ENCODE assay signal across 8 mouse cellular contexts in the genomic region with DNA sequence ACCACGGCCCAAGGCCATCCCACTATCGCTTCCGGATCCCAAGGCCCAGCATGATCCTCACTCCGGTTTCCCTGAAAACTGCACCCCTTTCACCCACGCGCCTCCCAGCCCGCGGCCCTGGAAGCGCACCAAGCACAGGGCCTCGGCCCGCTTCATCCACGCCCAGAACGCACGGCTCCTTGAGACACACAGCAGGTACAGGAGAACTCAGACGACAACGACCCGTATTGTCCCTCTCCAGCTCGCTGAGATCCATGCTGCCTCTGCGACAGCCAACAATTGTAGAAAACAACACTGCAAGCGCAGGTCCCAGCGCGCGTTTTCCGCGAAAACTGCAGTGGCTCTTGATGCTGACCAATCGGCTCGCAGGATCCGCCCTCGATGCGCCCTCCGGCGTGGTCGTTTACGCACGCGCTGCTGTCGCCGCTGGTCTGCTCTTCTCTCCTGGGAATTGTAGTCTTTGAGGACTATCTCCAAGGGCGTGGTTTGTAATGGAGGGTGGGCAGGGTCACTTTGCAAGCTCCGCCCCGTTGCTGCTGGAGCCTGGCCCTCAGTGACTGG. TPM values are rescaled to one million over a fixed set of nuclear protein-coding genes. Genes with fewer than 3 reads are reported as not detected.
DNase-seq lines count a peak whose midpoint lies in the region; ATAC-seq lines count a peak whose summit lies in the region.

No protein-coding gene starts in this region.

- peak; percentile 93 for DNase-seq in ovary, adult 18-20 months (ENCODE audit: low spot score)
- no peak for DNase-seq in ovary, postnatal 10 days (ENCODE audit: low spot score)
- peak; percentile 98 for DNase-seq in embryo, embryonic 11 days
- peak; percentile 91 for DNase-seq in gastrocnemius, postnatal 14 days
- peak; percentile 94 to 98 for DNase-seq in left cerebral cortex, postnatal 25 days (ENCODE audit: low spot score in 2 of 2)
- peak; percentile 97 for DNase-seq in mesoderm, embryonic 11.5 days (ENCODE audit: low read depth, low spot score)
- peak; percentile 87 for DNase-seq in spleen, adult 12 weeks (ENCODE audit: low spot score)

- peak; percentile 95 for ATAC-seq in inflammation-experienced regulatory T-cells, adult 6 months

- intact Hi-C loops in gastrocnemius, postnatal 14 days (cut with DNase I; ENCODE audit: low total_unique reads): no loop called here
- intact Hi-C loops in left cerebral cortex, postnatal 25 days (cut with DNase I): loop anchor here (2.0 kb wide), 1 partner anchor 19 kb away; a partner anchor contains a TSS

RNA-seq across cellular contexts. Expression of a gene that starts 3.4 kb away (rescaled TPM):
- total RNA-seq in gastrocnemius, postnatal 14 days (2021): not detected
- polyA plus RNA-seq in inflammation-experienced regulatory T-cells, adult 6 months (2017; shearing (Covaris generic)): not detected
- total RNA-seq in left cerebral cortex, postnatal 25 days (2021): 1 to 10 TPM in 1 of 2 experiments, not detected in 1; 3.5 TPM

RNA-seq across cellular contexts. Expression of a gene that starts 3.6 kb away (rescaled TPM):
- total RNA-seq in gastrocnemius, postnatal 14 days (2021): 100 to 1,000 TPM; 224 to 248 TPM
- 100 to 1,000 TPM; 232 to 340 (median 290) TPM for polyA plus RNA-seq in inflammation-experienced regulatory T-cells, adult 6 months (2017; shearing (Covaris generic))
- total RNA-seq in left cerebral cortex, postnatal 25 days (2021): 100 to 1,000 TPM; 340 to 356 TPM

RNA-seq across cellular contexts. Expression of a gene that starts 3.8 kb away (rescaled TPM):
- total RNA-seq in gastrocnemius, postnatal 14 days (2021): 10 to 100 TPM; 22.6 to 28.4 TPM
- 10 to 100 TPM; 57.0 to 88.9 (median 72.8) TPM for polyA plus RNA-seq in inflammation-experienced regulatory T-cells, adult 6 months (2017; shearing (Covaris generic))
- 10 to 100 TPM; 40.7 to 42.2 TPM for total RNA-seq in left cerebral cortex, postnatal 25 days (2021)

RNA-seq across cellular contexts. Expression of a gene that starts 12.7 kb away (rescaled TPM):
- 1 to 10 TPM; 6.2 to 6.3 TPM for total RNA-seq in gastrocnemius, postnatal 14 days (2021)
- polyA plus RNA-seq in inflammation-experienced regulatory T-cells, adult 6 months (2017; shearing (Covaris generic)): 10 to 100 TPM; 28.1 to 33.6 (median 33.1) TPM
- total RNA-seq in left cerebral cortex, postnatal 25 days (2021): 10 to 100 TPM; 73.3 to 85.1 TPM

RNA-seq across cellular contexts. Expression of a gene that starts 19.0 kb away (rescaled TPM):
- total RNA-seq in gastrocnemius, postnatal 14 days (2021): not detected
- under 1 TPM in 1 of 3 experiments, not detected in 2; 0.28 TPM for polyA plus RNA-seq in inflammation-experienced regulatory T-cells, adult 6 months (2017; shearing (Covaris generic))
- 1 to 10 TPM in 1 of 2 experiments, under 1 TPM in 1; 0.71 to 1.1 TPM for total RNA-seq in left cerebral cortex, postnatal 25 days (2021)
